Mouse (Mus musculus): ENCODE data around the gene Nucks1. TPM values are rescaled to one million over a fixed set of nuclear protein-coding genes. Genes with fewer than 3 reads are reported as not detected.

The Nucks1 gene
- polyA plus RNA-seq, 1 experiment from 2014 or later = 67.1 TPM

GRCm38 (mm10) chr1:131933471-131933870, 23.1 kb downstream of the Nucks1 start:
- Histone ChIP-seq H3K4me1 (ENCODE audit: control insufficient read depth, insufficient read depth, low read length) (no peaks in the 10 kb centered on the region), H3K27me3 (ENCODE audit: control insufficient read depth, insufficient read depth, low read length) (no peaks in the 10 kb centered on the region), H3K36me3 (replicated peaks; ENCODE audit: control insufficient read depth, insufficient read depth, low read depth, low read length) (peaks cover 18% of the 10 kb centered on the region), H3K27ac (replicated peaks; ENCODE audit: low read depth, low read length) (no peak overlapping the region), H3K9ac (replicated peaks; ENCODE audit: low read length) (no peak overlapping the region), H3K9me3 (replicated peaks; ENCODE audit: control insufficient read depth, low read length) (no peaks in the 10 kb centered on the region), H3K4me3 (ENCODE audit: low read depth, low read length) (no peak overlapping the region), H3K4me2 (ENCODE audit: low read depth, low read length) (no peak overlapping the region)
- WGBS = 89% methylated on average over 2 of the region's 2 CpGs
- no peak for ATAC-seq (replicated peaks; ENCODE audit: insufficient number of reproducible peaks, low FRiP score, low TSS enrichment, low read depth)
- DNase-seq (ENCODE audit: low spot score) = no peak

DNA sequence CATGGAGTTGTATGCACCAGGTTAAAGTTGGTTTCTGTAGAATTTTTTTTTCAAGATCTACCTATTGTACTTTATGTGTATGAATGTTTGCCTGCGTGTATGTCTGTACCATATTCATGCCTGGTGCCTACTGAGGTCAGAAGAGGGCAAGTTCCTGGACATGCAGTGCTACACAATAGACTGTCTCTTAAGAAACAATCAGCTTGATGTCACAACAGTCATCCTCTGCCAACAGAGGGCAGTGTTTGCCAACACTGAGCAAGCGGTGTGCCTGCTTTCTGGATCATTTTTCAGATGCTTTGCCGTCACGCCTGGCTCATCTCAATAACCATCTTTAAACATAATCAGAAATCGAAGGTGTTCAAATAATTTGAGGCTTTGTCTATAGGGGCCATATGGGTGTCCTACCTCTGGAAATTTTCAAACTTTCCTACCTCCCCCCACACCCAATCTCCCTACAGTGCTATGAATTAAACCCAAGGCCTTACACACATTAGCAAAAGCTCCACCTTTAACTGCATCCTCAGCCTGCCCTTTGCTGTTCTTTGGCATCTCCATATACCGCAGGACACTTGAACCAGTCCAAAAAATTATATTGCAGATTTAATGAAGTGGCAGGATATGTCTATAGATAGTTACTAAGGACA, 27.4 kb downstream of the Nucks1 start:
- no peaks in the 10 kb centered on the region for H3K27me3 ChIP-seq (ENCODE audit: control insufficient read depth, insufficient read depth, low read length)
- H3K9me3 ChIP-seq (replicated peaks; ENCODE audit: control insufficient read depth, low read length) = no peaks in the 10 kb centered on the region
- DNase-seq (ENCODE audit: low spot score) = peak; percentile 73
- 56% methylated on average over 6 of the region's 6 CpGs for WGBS
- peak; percentile 76; the same call in 1 of the 2 replicates for ATAC-seq (replicated peaks; ENCODE audit: insufficient number of reproducible peaks, low FRiP score, low TSS enrichment, low read depth)
- no peak overlapping the region for H3K4me2 ChIP-seq (ENCODE audit: low read depth, low read length)
- no peak overlapping the region for H3K9ac ChIP-seq (replicated peaks; ENCODE audit: low read length)
- no peak overlapping the region for H3K4me3 ChIP-seq (ENCODE audit: low read depth, low read length)
- no peaks in the 10 kb centered on the region for H3K4me1 ChIP-seq (ENCODE audit: control insufficient read depth, insufficient read depth, low read length)
- peaks cover 4% of the 10 kb centered on the region for H3K36me3 ChIP-seq (replicated peaks; ENCODE audit: control insufficient read depth, insufficient read depth, low read depth, low read length)
- no peak overlapping the region for H3K27ac ChIP-seq (replicated peaks; ENCODE audit: low read depth, low read length)

- H3K27ac ChIP-seq (replicated peaks; ENCODE audit: low read depth, low read length) = no peak overlapping the region
- no peaks in the 10 kb centered on the region for H3K4me1 ChIP-seq (ENCODE audit: control insufficient read depth, insufficient read depth, low read length)
- H3K9me3 ChIP-seq (replicated peaks; ENCODE audit: control insufficient read depth, low read length) = no peaks in the 10 kb centered on the region
- H3K9ac ChIP-seq (replicated peaks; ENCODE audit: low read length) = no peak overlapping the region
- H3K27me3 ChIP-seq (ENCODE audit: control insufficient read depth, insufficient read depth, low read length) = no peaks in the 10 kb centered on the region
- no peak overlapping the region for H3K4me2 ChIP-seq (ENCODE audit: low read depth, low read length)
- H3K36me3 ChIP-seq (replicated peaks; ENCODE audit: control insufficient read depth, insufficient read depth, low read depth, low read length) = peaks cover under 1% of the 10 kb centered on the region
- no peak overlapping the region for H3K4me3 ChIP-seq (ENCODE audit: low read depth, low read length)
- DNase-seq (ENCODE audit: low spot score) (no peak), ATAC-seq (replicated peaks; ENCODE audit: insufficient number of reproducible peaks, low FRiP score, low TSS enrichment, low read depth) (no peak)
- WGBS = 97% methylated on average over 1 of the region's 1 CpGs
Observed at GRCm38 (mm10) chr1:131938811-131939210, 28.5 kb downstream of the Nucks1 start.

- no peak overlapping the region for H3K4me3 ChIP-seq (ENCODE audit: low read depth, low read length)
- no peak for ATAC-seq (replicated peaks; ENCODE audit: insufficient number of reproducible peaks, low FRiP score, low TSS enrichment, low read depth)
- no peaks in the 10 kb centered on the region for H3K4me1 ChIP-seq (ENCODE audit: control insufficient read depth, insufficient read depth, low read length)
- no peaks in the 10 kb centered on the region for H3K27me3 ChIP-seq (ENCODE audit: control insufficient read depth, insufficient read depth, low read length)
- no peaks in the 10 kb centered on the region for H3K36me3 ChIP-seq (replicated peaks; ENCODE audit: control insufficient read depth, insufficient read depth, low read depth, low read length)
- no peak overlapping the region for H3K27ac ChIP-seq (replicated peaks; ENCODE audit: low read depth, low read length)
- no peak for DNase-seq (ENCODE audit: low spot score)
- no peak overlapping the region for H3K9ac ChIP-seq (replicated peaks; ENCODE audit: low read length)
- H3K4me2 ChIP-seq (ENCODE audit: low read depth, low read length) = no peak overlapping the region
- H3K9me3 ChIP-seq (replicated peaks; ENCODE audit: control insufficient read depth, low read length) = no peaks in the 10 kb centered on the region
- 74% methylated on average over 2 of the region's 2 CpGs for WGBS
Observed at GRCm38 (mm10) chr1:131940711-131941244, 30.4 kb downstream of the Nucks1 start.

DNA sequence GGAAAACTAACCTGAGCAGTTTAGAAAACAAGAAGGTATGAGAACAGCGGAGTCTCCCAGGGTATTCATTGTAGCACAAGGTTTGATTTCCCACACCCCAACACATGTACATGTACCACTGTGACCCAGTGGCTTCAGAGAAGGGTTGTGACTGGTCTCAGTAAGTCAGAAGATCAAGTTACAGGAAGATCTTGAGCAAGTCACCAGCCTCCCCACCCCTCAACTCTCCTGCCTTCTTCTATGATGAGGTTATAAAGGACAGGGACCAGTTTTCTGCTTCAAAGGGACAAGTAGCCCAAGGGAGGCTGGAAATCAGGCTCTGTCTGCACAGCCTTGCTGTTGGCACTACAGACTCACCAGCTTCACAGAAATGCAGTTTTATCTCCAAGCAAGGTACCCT, 31.2 kb downstream of the Nucks1 start:
- no peaks in the 10 kb centered on the region for H3K9me3 ChIP-seq (replicated peaks; ENCODE audit: control insufficient read depth, low read length)
- H3K4me3 ChIP-seq (ENCODE audit: low read depth, low read length) = no peak overlapping the region
- H3K4me2 ChIP-seq (ENCODE audit: low read depth, low read length) = no peak overlapping the region
- no peak overlapping the region for H3K9ac ChIP-seq (replicated peaks; ENCODE audit: low read length)
- no peaks in the 10 kb centered on the region for H3K27me3 ChIP-seq (ENCODE audit: control insufficient read depth, insufficient read depth, low read length)
- no peak for DNase-seq (ENCODE audit: low spot score)
- no peaks in the 10 kb centered on the region for H3K4me1 ChIP-seq (ENCODE audit: control insufficient read depth, insufficient read depth, low read length)
- 93% methylated on average over 1 of the region's 1 CpGs for WGBS
- H3K36me3 ChIP-seq (replicated peaks; ENCODE audit: control insufficient read depth, insufficient read depth, low read depth, low read length) = no peaks in the 10 kb centered on the region
- no peak overlapping the region for H3K27ac ChIP-seq (replicated peaks; ENCODE audit: low read depth, low read length)
- ATAC-seq (replicated peaks; ENCODE audit: insufficient number of reproducible peaks, low FRiP score, low TSS enrichment, low read depth) = no peak

DNA sequence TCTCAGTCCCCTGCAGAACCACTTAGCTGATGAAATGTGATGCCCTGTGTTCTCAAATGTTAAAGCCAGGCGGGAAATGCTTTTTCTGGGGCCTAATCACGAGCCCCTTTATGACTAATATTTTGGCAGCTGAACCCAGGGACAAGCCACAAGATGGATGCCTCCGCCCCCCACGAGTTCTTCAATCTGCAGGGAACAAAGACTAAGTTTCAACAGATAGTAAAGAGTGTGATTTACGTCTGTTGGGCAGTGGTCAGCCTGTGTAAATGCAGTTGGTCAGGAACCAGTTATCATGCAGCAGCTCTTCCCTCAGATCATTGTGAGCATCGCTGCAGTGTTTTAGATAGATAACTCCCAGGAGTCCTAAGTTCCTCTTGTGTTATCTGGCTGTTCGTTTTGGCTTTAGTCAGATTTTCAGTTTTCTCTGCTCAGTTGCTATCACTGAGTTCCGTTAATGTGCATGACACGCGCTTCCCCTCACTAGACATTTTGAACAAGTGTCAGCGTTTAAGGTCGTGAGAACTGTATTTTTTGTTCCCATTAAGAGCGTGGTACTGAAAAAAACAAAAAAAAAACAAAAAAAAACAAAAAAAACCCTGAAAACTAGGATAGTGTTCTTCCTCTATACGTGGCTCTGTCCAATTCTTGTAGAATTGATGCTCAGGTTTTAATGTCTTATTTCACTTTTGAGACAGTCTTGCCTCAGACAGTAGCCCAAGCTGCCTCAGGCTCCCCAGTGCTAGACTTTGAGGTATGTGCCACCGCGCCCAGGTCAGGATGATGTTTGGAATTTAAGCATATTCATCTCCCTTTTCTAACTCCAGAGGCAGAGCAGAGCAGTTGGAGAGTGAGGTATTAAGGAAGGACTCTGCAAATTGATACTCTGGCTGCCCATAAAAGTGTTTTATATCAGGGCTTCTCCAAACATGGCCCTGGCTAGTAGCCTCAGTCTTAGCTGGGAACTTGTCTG, 32.6 kb downstream of the Nucks1 start:
- 74% methylated on average over 16 of the region's 16 CpGs for WGBS
- Histone ChIP-seq H3K4me1 (ENCODE audit: control insufficient read depth, insufficient read depth, low read length) (no peaks in the 10 kb centered on the region; the same call in 1 of the 2 replicates), H3K9ac (replicated peaks; ENCODE audit: low read length) (no peak overlapping the region), H3K27me3 (ENCODE audit: control insufficient read depth, insufficient read depth, low read length) (no peaks in the 10 kb centered on the region), H3K4me3 (ENCODE audit: low read depth, low read length) (no peak overlapping the region), H3K36me3 (replicated peaks; ENCODE audit: control insufficient read depth, insufficient read depth, low read depth, low read length) (no peaks in the 10 kb centered on the region), H3K27ac (replicated peaks; ENCODE audit: low read depth, low read length) (no peak overlapping the region), H3K4me2 (ENCODE audit: low read depth, low read length) (no peak overlapping the region), H3K9me3 (replicated peaks; ENCODE audit: control insufficient read depth, low read length) (no peaks in the 10 kb centered on the region)
- no peak for DNase-seq (ENCODE audit: low spot score)
- ATAC-seq (replicated peaks; ENCODE audit: insufficient number of reproducible peaks, low FRiP score, low TSS enrichment, low read depth) = no peak

DNA sequence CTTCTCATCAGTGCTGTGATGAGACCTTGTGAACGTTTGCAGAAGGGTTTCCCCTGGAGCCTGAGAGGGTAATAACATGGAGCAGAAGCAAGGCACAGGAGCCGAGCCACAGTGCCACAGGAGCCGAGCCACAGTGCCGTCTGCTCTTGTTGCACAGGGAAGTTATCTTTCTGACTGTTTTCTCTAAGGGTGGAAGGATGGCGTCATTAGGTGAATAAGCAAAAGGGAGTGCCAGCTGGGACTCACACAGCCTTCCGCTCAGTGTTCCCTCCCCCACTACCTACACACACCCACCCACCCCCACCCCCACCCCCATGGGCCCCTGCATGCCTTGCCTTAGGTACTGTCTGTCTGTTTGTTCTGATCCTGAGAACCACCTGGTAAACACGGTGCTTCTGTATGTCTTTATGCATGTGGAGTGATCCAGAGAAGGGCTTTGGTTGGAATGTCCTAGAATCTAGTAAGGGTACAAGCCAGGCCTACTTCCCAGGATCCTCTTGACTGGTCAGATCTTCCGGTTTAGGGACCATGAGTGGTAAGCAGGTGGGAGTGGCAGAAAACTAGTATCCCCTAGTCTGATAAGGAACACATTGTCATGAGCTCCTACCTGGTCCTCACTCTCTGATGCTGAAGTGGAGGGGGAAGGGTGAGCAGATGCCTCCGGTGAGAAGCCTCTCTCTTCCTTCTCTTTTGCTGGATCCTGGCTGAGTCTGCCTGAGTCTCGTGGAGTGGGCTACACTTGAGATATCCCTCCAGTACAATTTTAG, 35.5 kb downstream of the Nucks1 start:
- WGBS = 65% methylated on average over 10 of the region's 10 CpGs
- Histone ChIP-seq H3K4me2 (ENCODE audit: low read depth, low read length) (no peak overlapping the region), H3K4me1 (ENCODE audit: control insufficient read depth, insufficient read depth, low read length) (no peaks in the 10 kb centered on the region; the same call in 1 of the 2 replicates), H3K4me3 (ENCODE audit: low read depth, low read length) (no peak overlapping the region), H3K9ac (replicated peaks; ENCODE audit: low read length) (no peak overlapping the region), H3K27ac (replicated peaks; ENCODE audit: low read depth, low read length) (no peak overlapping the region), H3K27me3 (ENCODE audit: control insufficient read depth, insufficient read depth, low read length) (no peaks in the 10 kb centered on the region), H3K9me3 (replicated peaks; ENCODE audit: control insufficient read depth, low read length) (no peaks in the 10 kb centered on the region), H3K36me3 (replicated peaks; ENCODE audit: control insufficient read depth, insufficient read depth, low read depth, low read length) (no peaks in the 10 kb centered on the region)
- DNase-seq (ENCODE audit: low spot score) (no peak), ATAC-seq (replicated peaks; ENCODE audit: insufficient number of reproducible peaks, low FRiP score, low TSS enrichment, low read depth) (no peak)
